Mouse (Mus musculus): ENCODE results near the gene Hip1.
"Not testable (repeated sequence)": the region's sequence is repeated elsewhere in the genome, so short reads cannot be mapped to it uniquely, and the experiment has no call there.

Gene Hip1

DNA sequence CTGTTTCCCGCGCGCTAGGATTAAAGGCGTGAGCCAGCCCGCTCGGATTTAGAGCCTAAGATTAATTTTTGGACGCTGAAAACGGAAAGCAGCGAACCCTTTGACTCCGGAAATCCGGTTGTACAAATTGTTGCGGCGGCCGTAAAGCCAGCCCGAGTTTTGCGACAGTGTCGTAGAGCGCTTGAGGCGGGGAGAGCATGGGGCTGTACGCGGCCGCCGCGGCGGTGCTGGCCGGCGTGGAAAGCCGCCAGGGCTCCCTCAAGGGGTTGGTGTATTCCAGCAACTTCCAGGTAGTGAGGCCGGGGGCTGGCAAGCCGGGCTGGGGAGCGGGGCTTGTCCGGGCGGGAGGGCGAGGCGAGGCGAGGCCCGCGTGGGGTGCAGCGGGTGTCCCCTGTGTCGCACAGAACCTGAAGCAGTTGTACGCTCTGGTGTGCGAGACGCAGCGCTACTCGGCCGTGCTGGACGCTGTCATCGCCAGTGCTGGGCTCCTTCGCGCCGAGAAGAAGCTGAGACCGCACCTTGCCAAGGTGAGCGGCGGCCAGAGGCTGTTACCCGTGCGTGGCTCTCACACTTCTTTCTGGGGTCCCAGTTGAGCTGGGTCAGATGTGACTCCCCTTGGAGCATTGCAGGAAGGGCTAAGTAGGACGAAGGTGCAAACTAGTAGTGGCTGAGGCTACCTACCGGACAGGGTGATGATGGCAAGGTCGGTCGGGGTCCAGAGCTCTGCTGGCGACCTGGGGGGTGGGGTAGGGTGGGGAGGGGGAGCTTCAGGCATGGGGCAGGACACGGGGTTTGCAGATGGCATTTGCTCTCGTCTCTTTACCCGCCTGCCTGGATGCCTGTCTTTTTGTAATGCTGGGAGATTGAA lies 174.9 kb downstream of the Hip1 start, which contains the start of gene Nsun5:
TSS of gene Nsun5 (plus strand) at position 167 of the 868 bp plus-strand sequence.
- DNase-seq (ENCODE audit: low read depth, low spot score): peak; percentile 90

DNA sequence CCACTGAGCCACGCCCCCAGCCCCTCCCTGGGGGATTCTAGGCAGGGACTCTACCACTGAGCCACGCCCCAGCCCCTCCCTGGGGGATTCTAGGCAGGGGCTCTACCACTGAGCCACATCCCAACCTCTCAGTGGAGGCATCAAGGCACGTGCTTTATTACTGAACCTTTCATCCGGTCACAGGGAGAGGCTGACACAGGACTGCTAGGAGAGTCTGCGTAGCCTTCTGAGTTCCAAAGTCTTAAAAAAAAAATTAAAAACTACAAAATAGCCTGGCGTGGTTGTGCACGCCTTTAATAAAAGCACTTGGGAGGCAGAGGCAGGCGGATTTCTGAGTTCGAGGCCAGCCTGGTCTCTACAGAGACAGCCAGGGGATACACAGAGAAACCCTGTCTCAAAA lies 175.7 kb downstream of the Hip1 start:
- DNase-seq (ENCODE audit: low read depth, low spot score): not testable (repeated sequence)

DNA sequence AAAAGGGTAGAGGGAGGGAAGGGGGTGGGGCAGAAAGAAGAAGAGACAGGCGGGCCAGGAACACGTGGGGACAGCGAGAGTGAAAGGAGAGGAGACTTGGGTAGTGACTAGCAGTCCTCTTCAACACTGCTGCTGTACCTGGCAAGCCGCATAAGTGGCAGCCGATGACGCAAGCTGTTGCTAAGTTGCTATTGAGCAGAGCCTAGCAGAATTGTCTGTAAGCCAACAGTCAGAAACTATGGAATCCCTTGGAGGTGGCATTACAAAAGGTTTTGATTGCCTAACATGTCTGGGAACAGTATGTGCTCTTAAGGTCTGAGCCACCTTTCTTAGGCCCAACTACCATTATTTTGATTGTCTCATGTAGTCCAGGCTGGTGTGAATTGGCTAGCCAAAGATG lies 176.6 kb downstream of the Hip1 start:
- no peak for DNase-seq (ENCODE audit: low read depth, low spot score)

DNA sequence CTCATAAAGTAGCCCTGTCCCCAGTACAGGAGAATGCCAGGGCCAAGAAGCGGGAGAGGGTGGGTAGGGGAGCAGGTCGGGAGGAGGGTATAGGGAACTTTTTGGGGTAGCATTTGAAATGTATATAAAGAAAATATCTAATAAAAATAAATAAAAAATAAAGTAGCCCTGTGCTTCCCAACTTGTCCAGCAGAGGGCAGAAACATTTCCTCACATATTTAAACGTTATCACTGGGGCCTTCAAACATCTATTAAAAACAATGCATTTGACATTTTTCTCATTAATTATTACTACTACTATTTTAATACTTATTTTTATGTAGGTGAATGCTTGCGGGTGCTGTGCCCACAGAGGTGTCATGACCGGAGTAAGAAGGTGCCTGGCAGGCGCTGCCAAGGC lies 177.1 kb downstream of the Hip1 start:
- no peak for DNase-seq (ENCODE audit: low read depth, low spot score)

DNA sequence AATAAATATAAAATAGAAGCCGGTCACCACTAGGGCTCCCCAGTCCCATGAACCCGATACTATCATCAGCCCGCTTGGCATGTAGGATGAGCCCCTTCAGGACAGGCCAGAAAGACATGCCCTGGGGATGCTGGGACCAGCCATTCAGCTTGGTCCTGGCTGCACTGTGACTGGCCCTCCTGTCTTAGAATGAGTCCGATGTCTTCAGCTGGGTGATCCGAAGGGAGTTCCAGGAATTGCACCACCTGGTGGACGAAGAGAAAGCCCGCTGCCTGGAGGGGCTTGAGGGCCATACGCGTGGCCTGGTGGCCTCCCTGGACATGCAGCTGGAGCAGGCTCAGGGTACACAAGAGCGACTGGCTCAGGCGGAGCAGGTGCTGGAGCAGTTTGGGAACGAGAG lies 181.4 kb downstream of the Hip1 start:
- DNase-seq (ENCODE audit: low read depth, low spot score): no peak

DNA sequence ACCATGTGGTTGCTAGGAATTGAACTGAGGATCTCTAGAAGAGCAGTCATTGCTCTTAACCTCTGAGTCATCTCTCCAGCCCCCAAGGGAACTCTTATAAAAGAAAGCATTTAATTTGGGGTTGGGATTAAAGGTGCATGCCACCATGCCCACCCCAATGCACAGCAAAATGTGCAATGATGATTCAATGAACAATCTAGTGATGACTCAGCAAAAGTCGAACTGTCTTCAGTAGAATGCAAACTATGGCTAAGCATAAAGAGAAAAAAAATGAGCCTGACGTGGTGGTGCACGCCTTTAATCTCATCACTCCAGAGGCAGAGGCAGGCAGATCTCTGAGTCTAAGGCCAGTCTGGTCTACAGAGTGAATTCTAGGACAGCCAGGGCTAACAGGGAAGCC lies 182.3 kb downstream of the Hip1 start:
- DNase-seq (ENCODE audit: low read depth, low spot score): no peak

DNA sequence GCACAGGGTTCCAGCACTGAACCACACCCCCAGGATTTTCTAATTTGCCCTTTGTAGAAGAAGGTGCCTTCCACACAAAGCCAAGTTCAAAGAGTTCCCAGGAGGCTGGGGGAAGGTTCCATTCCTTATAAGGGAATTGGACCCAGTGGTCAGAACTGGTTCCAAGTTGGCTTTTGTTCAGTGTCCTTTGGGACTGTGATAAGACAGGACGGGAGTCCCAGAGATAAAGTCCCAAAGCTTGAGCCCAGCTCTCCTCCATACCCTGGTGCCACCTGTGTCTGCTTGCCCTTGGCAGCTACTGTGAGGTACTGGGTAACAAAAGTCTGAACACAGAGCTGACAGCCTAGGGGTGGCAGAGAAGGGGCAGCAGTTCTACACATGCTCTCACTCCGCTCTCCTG lies 185.1 kb downstream of the Hip1 start:
- DNase-seq (ENCODE audit: low read depth, low spot score): no peak

DNA sequence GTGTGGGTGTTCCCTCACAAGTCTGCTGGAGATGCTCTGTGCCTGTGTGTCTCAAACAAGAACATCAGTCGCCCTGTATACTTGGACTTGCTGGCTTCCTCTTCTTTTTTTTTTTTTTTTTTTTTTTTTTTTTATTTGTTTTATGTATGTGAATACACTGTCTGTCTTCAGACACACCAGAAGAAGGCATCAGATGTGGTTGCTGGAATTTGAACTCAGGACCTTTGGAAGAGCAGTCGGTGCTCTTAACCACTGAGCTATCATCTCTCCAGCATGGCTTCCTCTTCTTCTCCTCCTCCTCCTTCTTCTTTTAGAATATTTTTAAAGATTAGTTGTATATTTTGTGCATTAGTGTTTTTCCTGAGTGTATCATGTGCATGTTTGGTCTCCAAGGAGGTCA lies 187.4 kb downstream of the Hip1 start:
- DNase-seq (ENCODE audit: low read depth, low spot score): no peak
